Mouse (Mus musculus) heart, postnatal 0 days (tissue): ENCODE data around the gene Creb3.

Experiments used
- CTCF ChIP-seq: IDR thresholded peaks from 2 replicates; pipeline ENCODE4 v1.5.1; 2016; ENCODE audit warnings: antibody characterized with exemption, control low read depth, low read depth
- EP300 ChIP-seq: IDR thresholded peaks from 2 replicates; pipeline ENCODE4 v1.6.1; 2016; ENCODE audit warnings: antibody characterized with exemption, low read depth

DNA sequence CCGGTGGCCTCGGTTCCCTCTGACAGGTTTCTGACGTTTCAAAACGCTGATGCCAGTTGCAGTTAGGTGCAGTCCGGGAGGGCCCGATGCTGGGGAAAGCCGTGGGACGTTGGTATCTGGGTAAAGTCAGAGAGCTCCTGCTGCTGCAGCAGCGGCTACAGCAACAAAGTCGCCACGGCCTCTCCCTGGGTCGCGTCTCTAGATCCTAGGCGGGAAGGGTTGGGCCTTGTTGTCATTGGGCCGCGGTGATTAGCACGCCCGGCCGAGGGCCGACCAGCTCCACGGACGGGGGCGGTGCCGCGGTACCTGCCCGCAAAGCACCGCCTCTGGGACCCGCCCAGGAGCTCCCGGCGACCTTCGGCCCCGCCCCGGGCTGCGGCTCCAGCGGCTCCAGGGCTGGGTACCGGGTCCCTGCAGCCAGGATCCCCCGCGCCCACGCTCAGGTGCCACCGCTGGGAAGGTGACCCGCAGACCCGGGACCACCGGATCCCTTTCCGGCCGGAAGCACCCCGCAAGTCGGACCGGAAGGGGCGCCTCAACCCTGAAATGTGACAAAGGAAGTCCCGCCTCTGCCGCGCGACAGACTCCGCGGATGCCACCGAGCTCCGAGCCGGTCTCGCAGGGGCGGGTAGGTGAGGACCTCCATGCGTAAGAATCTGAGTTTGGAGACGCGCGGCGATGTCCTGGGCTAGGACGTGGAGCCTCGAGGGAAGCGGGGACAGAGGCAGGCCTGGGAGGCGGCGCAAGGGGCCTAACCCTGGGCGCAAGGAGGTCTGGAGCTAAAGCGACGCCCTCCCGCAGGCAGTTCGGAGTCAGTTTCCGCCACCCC is 16.5 kb downstream of the Creb3 start, which contains the start of the genes Rgp1 and Gba2:
- no peak for TF ChIP-seq CTCF
- no peak for TF ChIP-seq EP300
